Mouse (Mus musculus): ENCODE measurements around the gene Prrg2. TPM values are rescaled to one million over a fixed set of nuclear protein-coding genes. Genes with fewer than 3 reads are reported as not detected.

The Prrg2 gene
- polyA plus RNA-seq, 1 experiment from 2014 or later: 20.5 TPM

DNA sequence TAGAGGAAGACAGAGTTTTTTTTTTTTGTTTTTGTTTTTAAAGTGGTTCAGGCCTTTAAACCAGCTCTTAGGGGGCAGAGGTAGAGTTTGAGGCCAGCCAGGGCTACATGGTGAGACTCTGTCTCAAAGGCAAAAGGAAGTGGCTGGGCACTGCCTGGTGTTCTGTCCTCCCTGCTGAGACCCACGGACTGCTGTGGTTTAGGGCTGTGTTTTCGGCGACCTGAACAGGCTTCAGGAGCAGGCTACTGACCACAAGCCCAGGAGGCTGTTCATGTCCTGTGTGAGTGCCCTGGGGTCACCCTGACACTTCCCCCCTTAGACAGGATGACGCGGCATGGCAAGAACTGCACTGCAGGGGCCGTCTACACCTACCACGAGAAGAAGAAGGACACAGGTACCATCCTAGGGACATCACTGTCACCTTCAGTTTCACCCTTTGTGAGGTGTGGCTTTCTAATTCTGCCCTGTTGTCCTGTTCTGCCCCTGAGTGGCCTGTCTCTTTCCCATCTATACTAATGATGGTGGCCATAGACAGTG lies 10.8 kb upstream of the Prrg2 start:
- Histone ChIP-seq H3K4me3 (replicated peaks) (no peak overlapping the region), H3K27me3 (replicated peaks) (no peaks in the 10 kb centered on the region), H3K36me3 (peaks cover 6% of the 10 kb centered on the region; the same call in 1 of the 2 replicates), H3K27ac (no peak overlapping the region), H3K9ac (no peak overlapping the region), H3K9me3 (no peaks in the 10 kb centered on the region), H3K4me2 (no peak overlapping the region), H3K4me1 (peaks cover 4% of the 10 kb centered on the region; the same call in 1 of the 2 replicates)
- 69% methylated on average over 7 of the region's 7 CpGs for WGBS
- ATAC-seq (ENCODE audit: insufficient read depth, low FRiP score, low read depth): no peak

DNA sequence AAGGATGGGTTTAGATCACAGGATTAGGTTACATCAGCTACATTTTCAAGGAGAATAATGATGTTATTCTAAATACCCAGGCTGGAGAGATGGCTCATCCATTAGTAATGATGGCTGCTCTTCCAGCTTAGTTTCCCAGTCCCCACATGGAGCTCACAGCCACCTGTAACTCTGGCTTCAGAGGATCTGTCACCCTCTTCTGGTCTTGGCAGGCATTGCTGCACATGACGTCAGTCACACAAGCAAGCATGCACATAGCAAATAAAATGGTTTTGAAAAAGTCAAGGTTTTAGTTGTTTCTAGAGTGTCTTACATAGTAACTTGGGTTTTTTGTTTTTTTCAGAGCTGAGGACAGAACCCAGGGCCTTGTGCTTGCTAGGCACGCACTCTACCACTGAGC lies 9.8 kb upstream of the Prrg2 start:
- Histone ChIP-seq H3K27ac (no peak overlapping the region), H3K9ac (no peak overlapping the region), H3K36me3 (peaks cover 6% of the 10 kb centered on the region; the same call in 1 of the 2 replicates), H3K4me3 (replicated peaks) (no peak overlapping the region), H3K4me2 (no peak overlapping the region), H3K27me3 (replicated peaks) (no peaks in the 10 kb centered on the region), H3K4me1 (peaks cover 4% of the 10 kb centered on the region; the same call in 1 of the 2 replicates), H3K9me3 (no peaks in the 10 kb centered on the region)
- no peak for ATAC-seq (ENCODE audit: insufficient read depth, low FRiP score, low read depth)
- WGBS: 72% methylated on average over 2 of the region's 2 CpGs

DNA sequence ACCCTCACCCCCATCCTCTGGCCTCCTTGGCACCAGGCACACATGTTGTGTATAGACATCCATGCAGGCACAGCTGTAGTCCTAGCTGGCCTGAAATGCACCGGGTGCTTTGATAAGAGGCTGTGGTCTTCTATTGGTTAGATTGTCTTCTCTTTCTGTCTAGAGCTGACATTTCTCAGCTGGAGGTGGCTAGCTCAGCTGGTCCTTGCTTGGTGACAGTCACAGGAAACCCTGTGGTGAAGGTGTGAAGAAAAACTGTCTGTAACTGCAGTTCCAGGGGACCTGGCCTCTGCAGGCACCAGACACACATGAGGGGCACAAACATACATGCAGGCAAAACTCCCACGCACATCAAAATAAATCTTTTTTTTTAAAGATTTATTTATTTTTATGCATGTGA lies 7.2 kb upstream of the Prrg2 start:
- ATAC-seq (ENCODE audit: insufficient read depth, low FRiP score, low read depth): no peak
- WGBS: 82% methylated on average over 2 of the region's 2 CpGs
- H3K36me3 ChIP-seq: no peaks in the 10 kb centered on the region
- H3K4me3 ChIP-seq (replicated peaks): no peak overlapping the region
- H3K9me3 ChIP-seq: no peaks in the 10 kb centered on the region
- 0 out of 2 replicates have a peak, but pooled peaks cover 3% of the 10 kb centered on the region for H3K4me1 ChIP-seq
- H3K9ac ChIP-seq: no peak overlapping the region
- H3K27me3 ChIP-seq (replicated peaks): no peaks in the 10 kb centered on the region
- H3K27ac ChIP-seq: no peak overlapping the region
- H3K4me2 ChIP-seq: no peak overlapping the region

DNA sequence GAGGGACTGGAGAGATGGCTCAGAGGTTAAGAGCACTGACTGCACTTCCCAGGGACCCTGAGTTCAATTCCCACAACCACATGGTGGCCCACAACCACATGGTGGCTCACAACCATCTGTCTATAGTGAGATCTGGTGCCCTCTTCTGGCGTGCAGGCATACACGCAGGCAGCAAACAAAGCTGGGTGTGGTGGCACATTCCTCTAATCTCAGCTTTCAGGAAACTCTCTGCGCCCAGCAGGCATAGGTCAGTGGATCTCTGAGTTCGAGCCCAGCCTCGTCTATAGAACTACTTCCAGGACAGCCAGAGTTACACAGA lies 5.5 kb upstream of the Prrg2 start:
- 31% methylated on average over 5 of the region's 5 CpGs for WGBS
- Histone ChIP-seq H3K4me1 (peaks cover 11% of the 10 kb centered on the region; the same call in 1 of the 2 replicates), H3K4me2 (no peak overlapping the region), H3K27ac (no peak overlapping the region), H3K27me3 (replicated peaks) (no peaks in the 10 kb centered on the region), H3K9me3 (no peaks in the 10 kb centered on the region), H3K4me3 (replicated peaks) (no peak overlapping the region), H3K9ac (no peak overlapping the region), H3K36me3 (0 out of 2 replicates have a peak, but pooled peaks cover 5% of the 10 kb centered on the region)
- no peak for ATAC-seq (ENCODE audit: insufficient read depth, low FRiP score, low read depth)

DNA sequence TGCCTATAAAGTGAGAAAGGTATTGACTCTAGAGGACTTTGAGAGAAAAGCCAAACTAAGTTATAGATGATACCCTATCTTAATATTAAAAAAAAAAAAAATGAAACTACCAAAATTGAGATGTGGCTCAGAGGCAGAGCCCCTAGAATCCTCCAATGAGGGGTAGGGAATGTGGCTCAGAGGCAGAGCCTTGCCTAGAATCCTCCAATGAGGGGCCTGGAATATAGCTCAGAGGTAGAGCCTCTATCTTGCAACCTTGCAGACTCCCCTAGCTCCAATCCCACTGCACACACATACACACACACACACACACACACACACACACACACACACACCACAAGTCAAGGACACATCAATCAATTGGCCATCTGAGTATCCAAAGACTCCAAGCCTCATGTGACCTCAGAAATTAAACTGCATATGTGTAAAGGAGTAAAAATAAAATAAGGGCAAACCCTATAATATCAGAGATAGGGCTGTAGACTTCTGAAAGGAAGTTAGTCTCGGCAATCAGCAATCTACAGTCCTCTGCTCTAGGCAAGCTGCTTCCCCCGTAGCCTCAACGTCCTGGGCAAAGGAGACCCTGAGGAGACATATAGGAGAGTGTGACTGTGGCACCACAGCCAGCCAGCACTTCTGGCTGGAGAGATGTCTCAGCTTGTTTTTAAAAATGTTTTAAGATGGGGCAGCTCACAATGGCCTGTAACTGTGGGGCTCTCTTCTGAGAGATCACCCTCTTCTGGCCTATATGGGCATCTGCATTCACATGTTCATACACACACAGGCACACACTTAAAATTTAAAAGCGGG lies 4.9 kb upstream of the Prrg2 start:
- Histone ChIP-seq H3K9me3 (no peaks in the 10 kb centered on the region), H3K27me3 (replicated peaks) (no peaks in the 10 kb centered on the region), H3K4me2 (no peak overlapping the region), H3K9ac (no peak overlapping the region), H3K36me3 (0 out of 2 replicates have a peak, but pooled peaks cover 5% of the 10 kb centered on the region), H3K4me3 (replicated peaks) (no peak overlapping the region), H3K27ac (no peak overlapping the region), H3K4me1 (peaks cover 11% of the 10 kb centered on the region; the same call in 1 of the 2 replicates)
- 75% methylated on average over 4 of the region's 4 CpGs for WGBS
- no peak for ATAC-seq (ENCODE audit: insufficient read depth, low FRiP score, low read depth)

DNA sequence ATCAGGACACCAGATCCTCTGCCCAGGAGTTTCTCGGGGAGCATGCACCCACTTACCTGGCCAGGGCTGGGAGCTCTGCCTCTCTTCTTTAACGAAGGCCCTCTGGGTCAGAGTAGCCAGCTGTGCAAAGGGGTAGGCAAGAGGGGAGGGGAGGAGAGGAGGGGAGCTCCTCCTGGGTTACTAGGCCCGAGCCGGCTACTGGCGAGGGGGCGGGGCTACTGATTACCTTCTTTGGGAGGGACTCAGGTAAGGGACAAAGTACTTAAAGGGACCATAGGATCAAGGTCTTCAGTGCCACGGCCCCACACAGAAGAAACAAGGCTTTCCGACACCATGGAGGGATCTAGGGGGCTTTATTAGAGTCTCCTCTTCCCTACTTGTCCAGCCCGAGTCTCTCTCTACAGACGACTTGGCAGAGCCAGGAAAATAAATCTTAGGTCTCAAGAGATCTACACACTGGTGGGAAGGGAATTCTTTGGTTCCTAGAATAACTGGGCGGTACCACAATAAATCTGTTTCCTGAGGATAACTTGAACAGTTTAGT lies 873 bp downstream of the Prrg2 start:
- Histone ChIP-seq H3K9ac (peak overlapping the region; percentile 34), H3K4me2 (peak overlapping the region; percentile 71), H3K27ac (peak overlapping the region; percentile 93), H3K4me3 (replicated peaks) (peak overlapping the region; percentile 62), H3K27me3 (replicated peaks) (no peaks in the 10 kb centered on the region), H3K36me3 (0 out of 2 replicates have a peak, but pooled peaks cover 5% of the 10 kb centered on the region), H3K9me3 (no peaks in the 10 kb centered on the region), H3K4me1 (peaks cover 19% of the 10 kb centered on the region; the same call in 1 of the 2 replicates)
- peak; percentile 52 for ATAC-seq (ENCODE audit: insufficient read depth, low FRiP score, low read depth)
- 20% methylated on average over 10 of the region's 11 CpGs for WGBS

DNA sequence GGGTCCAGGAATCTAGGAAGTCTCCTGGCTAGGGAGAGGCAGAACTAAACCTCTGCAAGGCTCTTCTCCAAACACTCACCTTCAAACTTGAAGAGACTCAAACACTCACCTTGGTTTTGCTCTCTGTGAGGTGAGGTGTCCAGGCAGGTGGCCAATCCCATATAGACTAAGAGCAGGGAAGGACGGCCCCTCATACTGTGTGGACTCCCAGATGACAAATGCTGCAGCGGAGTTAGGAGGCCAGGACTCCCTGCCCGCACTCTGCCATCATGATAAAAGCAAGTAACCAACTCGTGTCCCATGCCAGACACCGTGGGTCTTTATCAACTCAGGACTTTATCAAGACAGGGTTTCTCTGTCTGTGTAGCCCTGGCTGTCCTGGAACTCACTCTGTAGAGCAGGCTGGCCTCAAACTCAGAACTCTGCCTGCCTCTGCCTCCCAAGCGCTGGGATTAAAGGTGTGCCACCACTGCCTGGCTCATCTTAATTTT lies 1.8 kb downstream of the Prrg2 start:
- Histone ChIP-seq H3K27me3 (replicated peaks) (no peaks in the 10 kb centered on the region), H3K4me2 (peak overlapping the region; percentile 71), H3K36me3 (0 out of 2 replicates have a peak, but pooled peaks cover 5% of the 10 kb centered on the region), H3K27ac (no peak overlapping the region), H3K4me1 (peaks cover 19% of the 10 kb centered on the region; the same call in 1 of the 2 replicates), H3K9me3 (no peaks in the 10 kb centered on the region), H3K4me3 (replicated peaks) (no peak overlapping the region), H3K9ac (no peak overlapping the region)
- 78% methylated on average over 6 of the region's 6 CpGs for WGBS
- ATAC-seq (ENCODE audit: insufficient read depth, low FRiP score, low read depth): no peak

DNA sequence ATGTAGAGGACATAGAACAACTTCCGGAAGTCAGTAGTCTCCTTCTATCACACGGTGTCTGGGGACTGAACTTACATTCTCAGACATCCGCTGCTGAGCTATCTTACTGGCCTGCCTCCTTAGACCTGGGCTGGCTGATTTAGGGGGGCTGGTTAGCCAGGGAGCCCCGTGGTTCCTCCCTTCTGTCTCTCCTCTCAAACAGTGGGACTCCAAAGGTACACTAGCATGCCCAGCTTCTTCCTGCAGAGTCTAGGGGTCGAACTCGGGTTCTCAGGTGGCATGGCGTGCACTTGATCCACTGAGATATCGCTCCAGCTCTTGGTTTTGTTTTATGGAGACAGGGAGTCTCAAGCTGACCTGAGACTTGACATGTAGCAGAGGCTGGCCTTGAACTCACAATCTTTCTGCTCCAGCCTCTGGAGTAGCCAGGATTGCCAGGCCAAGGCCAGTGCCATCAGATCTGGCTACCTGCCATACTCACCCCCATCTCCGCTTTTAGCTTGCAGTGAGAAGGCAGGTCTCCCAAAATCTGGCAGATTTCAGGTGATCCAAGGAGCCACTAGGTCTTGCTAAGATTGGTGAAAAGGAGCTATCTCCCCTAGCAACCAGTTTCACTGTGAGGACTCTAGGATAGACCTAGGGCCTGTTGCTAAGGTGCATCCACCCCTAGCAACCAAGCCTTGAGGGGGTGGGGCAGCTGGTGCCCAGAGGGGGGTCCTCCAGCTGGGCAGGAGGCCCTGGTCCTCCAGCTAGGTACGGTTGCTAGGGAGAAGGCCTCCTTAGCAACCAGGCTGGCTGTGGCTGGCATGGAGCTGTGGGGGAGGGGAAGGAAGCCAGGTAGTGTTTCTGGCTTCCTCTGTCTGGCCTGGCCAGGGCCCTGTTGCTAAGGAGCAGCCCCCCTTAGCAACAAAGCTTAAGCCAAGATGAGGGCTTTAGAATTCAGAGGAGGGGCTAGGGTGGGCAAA lies 3.6 kb downstream of the Prrg2 start:
- Histone ChIP-seq H3K9ac (no peak overlapping the region), H3K9me3 (no peaks in the 10 kb centered on the region), H3K4me3 (replicated peaks) (no peak overlapping the region), H3K27ac (no peak overlapping the region), H3K27me3 (replicated peaks) (no peaks in the 10 kb centered on the region), H3K36me3 (0 out of 2 replicates have a peak, but pooled peaks cover 2% of the 10 kb centered on the region), H3K4me1 (peaks cover 13% of the 10 kb centered on the region; the same call in 1 of the 2 replicates), H3K4me2 (no peak overlapping the region)
- no peak for ATAC-seq (ENCODE audit: insufficient read depth, low FRiP score, low read depth)
- WGBS: 78% methylated on average over 10 of the region's 10 CpGs

DNA sequence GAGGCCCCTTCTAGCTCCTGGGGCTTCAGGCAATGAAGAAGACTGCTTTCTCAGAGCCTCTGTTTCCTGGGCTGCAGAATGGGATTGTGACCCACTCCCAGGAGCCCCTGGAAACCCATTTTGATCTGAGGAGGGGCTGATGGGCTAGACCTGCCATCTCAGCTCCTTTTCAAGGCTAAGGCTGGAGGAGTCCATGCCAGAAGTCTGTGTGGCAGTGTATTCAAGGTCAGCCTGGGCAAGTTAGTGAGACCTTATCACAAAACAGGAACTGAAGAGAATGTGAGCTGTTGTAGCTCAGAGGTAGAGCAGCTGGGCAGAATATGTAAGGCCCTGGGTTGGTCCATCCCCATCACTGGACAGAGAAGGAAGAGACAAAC lies 5.5 kb downstream of the Prrg2 start:
- no peaks in the 10 kb centered on the region for H3K36me3 ChIP-seq
- no peak for ATAC-seq (ENCODE audit: insufficient read depth, low FRiP score, low read depth)
- H3K4me1 ChIP-seq: peaks cover 12% of the 10 kb centered on the region; the same call in 1 of the 2 replicates
- no peaks in the 10 kb centered on the region for H3K27me3 ChIP-seq (replicated peaks)
- no peaks in the 10 kb centered on the region for H3K9me3 ChIP-seq
- no peak overlapping the region for H3K4me2 ChIP-seq
- no peak overlapping the region for H3K4me3 ChIP-seq (replicated peaks)
- H3K9ac ChIP-seq: no peak overlapping the region
- no peak overlapping the region for H3K27ac ChIP-seq

DNA sequence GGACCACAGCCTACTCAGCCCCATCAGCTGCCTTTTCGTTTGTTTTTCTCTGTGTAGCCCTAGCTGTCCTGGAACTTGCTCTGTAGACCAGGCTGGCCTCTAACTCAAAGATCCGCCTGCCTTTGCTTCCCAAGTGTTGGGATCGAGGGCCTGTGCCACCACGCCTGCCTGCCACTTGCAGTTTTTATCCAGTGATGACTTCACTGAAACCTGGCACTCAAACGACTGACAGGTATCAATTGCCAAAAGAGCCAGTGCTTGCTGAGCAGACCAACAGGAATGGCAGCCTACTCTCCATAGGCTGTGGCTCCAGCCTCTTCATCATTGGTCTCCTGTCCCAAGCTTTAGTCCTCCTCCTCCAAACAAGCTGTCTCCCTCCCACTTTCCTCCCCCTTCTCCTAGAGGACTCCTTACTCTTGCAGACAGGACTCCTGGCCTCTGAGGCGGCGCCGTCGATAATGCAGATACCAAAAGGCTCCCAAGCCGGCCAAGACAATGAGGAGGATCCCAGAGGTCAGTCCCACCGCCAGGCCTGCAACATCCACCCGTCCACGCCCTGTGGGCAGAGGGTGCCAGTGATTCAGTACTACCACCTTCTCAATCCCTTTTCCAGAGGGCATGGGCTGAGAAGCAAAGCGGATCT lies 6.0 kb downstream of the Prrg2 start:
- 65% methylated on average over 14 of the region's 14 CpGs for WGBS
- Histone ChIP-seq H3K4me3 (replicated peaks) (no peak overlapping the region), H3K36me3 (no peaks in the 10 kb centered on the region)

More for the DNA sequence above, 6.0 kb downstream of the Prrg2 start:
- Histone ChIP-seq H3K9me3 (no peaks in the 10 kb centered on the region), H3K27ac (no peak overlapping the region), H3K4me2 (no peak overlapping the region), H3K4me1 (peaks cover 12% of the 10 kb centered on the region), H3K9ac (no peak overlapping the region), H3K27me3 (replicated peaks) (no peaks in the 10 kb centered on the region)
- no peak for ATAC-seq (ENCODE audit: insufficient read depth, low FRiP score, low read depth)
